Mouse (Mus musculus): ENCODE data around the gene Rps6kl1. TPM values are rescaled to one million over a fixed set of nuclear protein-coding genes. Genes with fewer than 3 reads are reported as not detected.

The Rps6kl1 gene
- polyA plus RNA-seq, 1 experiment, result 1.4 TPM

DNA sequence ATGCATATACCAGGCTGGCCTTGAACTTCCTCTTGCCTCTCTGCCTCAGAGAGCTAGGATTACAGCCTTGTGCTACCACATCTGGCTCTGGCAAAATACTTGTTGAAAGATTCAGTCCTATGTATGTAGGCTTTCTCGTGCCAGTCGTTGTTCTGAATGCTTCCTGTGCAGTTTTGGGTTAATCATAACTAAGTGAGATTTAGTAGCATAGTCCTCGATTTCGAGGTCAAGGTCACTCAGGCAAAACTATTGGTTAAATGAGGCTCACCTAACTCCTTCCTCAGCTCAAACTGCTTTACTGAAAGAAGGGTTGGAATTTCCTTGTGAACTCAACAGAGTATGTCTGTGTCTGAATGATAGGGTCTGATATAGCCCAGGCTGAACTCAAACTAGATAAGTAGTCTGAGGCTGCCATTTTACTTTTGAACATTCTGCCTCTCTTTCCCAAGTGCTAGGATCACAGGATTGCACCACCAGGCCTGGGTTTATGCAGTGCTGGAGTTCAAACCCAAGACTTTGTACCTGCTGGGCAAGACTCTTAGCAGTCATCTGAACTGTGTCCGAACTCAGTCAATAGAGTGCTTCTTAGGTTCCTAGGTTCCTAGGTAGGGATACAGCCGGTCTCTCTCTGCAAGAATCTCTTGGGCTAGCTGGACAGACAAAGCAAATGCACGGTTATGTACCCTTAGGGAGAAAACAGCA, 38.4 kb downstream of the Rps6kl1 start:
- TF ChIP-seq POLR2A (IDR thresholded peaks at IDR 0.05; ENCODE audit: borderline replicate concordance, extremely low read depth, low read depth, low read length) (no peak), CTCF (IDR thresholded peaks at IDR 0.05; ENCODE audit: insufficient read depth, low read length) (no peak)
- Histone ChIP-seq H3K4me3 (replicated peaks; ENCODE audit: extremely low read depth, low read depth, low read length) (no peak overlapping the region), H3K4me1 (ENCODE audit: control insufficient read depth, insufficient read depth, low read length) (peaks cover 19% of the 10 kb centered on the region)
- DNase-seq, result no peak
- WGBS, result 71% methylated on average over 7 of the region's 7 CpGs

- WGBS, result under 1% methylated on average over 83 of the region's 83 CpGs
- DNase-seq, result peak; percentile 91
- H3K4me1 ChIP-seq (ENCODE audit: control insufficient read depth, insufficient read depth, low read length), result peaks cover 19% of the 10 kb centered on the region
- TF ChIP-seq CTCF (IDR thresholded peaks at IDR 0.05; ENCODE audit: insufficient read depth, low read length) (no peak), POLR2A (IDR thresholded peaks at IDR 0.05; ENCODE audit: borderline replicate concordance, extremely low read depth, low read depth, low read length) (peak; percentile 79; the same call in 1 of the 2 replicates)
- H3K4me3 ChIP-seq (replicated peaks; ENCODE audit: extremely low read depth, low read depth, low read length), result peak within 1 kb of the TSS; percentile 95
Measured at GRCm38 (mm10) chr12:85110698-85111592, 40.1 kb downstream of the Rps6kl1 start, which contains the start of the genes Prox2 and Dlst. TSS of gene Prox2 (minus strand) at chr12:85110759. TSS of gene Dlst (plus strand) at chr12:85110833.

DNA sequence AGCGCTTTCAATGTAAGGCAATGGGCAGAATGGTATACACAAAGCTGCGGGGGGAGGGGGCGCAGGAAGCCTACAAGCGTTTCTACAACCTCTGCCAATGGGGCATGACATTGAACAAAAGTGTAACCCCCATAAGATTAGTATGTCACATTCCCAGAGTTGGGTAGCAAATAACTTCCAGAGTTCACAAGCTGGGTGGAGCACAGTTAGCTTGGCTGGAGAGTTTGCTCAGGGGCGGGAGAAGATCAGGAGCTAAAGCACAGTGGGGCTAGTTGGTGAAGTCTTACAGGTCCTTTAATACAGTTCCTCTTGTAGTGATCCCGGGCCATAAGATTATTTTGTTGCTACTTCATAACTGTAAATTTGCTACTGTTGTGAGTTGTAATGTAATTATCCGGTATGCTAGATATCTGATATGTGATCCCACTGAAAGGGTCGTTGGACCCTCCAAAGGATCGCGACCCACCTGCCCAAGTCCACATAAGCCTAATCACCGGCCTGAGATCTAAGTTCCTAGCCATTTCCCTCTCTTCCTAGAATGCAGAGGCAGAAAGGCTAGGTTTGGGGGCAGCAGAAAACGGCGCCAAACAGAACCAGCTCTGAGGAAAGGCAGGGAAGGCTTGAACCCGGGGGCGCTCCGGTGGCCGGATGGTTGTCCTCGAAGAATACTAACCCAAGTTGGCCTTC, 40.9 kb downstream of the Rps6kl1 start:
- Histone ChIP-seq H3K4me1 (ENCODE audit: control insufficient read depth, insufficient read depth, low read length) (peaks cover 19% of the 10 kb centered on the region), H3K4me3 (replicated peaks; ENCODE audit: extremely low read depth, low read depth, low read length) (peak overlapping the region; percentile 95)
- no peak for DNase-seq
- 11% methylated on average over 18 of the region's 18 CpGs for WGBS
- TF ChIP-seq POLR2A (IDR thresholded peaks at IDR 0.05; ENCODE audit: borderline replicate concordance, extremely low read depth, low read depth, low read length), result no peak
- no peak for TF ChIP-seq CTCF (IDR thresholded peaks at IDR 0.05; ENCODE audit: insufficient read depth, low read length)

GRCm38 (mm10) chr12:85109426-85109825, 41.6 kb downstream of the Rps6kl1 start:
- Histone ChIP-seq H3K4me1 (ENCODE audit: control insufficient read depth, insufficient read depth, low read length) (peaks cover 19% of the 10 kb centered on the region), H3K4me3 (replicated peaks; ENCODE audit: extremely low read depth, low read depth, low read length) (no peak overlapping the region)
- no peak for DNase-seq
- TF ChIP-seq POLR2A (IDR thresholded peaks at IDR 0.05; ENCODE audit: borderline replicate concordance, extremely low read depth, low read depth, low read length), result no peak
- TF ChIP-seq CTCF (IDR thresholded peaks at IDR 0.05; ENCODE audit: insufficient read depth, low read length), result no peak
- WGBS, result 70% methylated on average over 4 of the region's 4 CpGs

- no peak for TF ChIP-seq CTCF (IDR thresholded peaks at IDR 0.05; ENCODE audit: insufficient read depth, low read length)
- TF ChIP-seq POLR2A (IDR thresholded peaks at IDR 0.05; ENCODE audit: borderline replicate concordance, extremely low read depth, low read depth, low read length), result no peak
- 61% methylated on average over 3 of the region's 3 CpGs for WGBS
Measured at GRCm38 (mm10) chr12:85108643-85109042, 42.4 kb downstream of the Rps6kl1 start.

GRCm38 (mm10) chr12:85106292-85106691, 44.8 kb downstream of the Rps6kl1 start:
- 38% methylated on average over 8 of the region's 8 CpGs for WGBS
- Histone ChIP-seq H3K4me3 (replicated peaks; ENCODE audit: extremely low read depth, low read depth, low read length) (no peak overlapping the region), H3K4me1 (ENCODE audit: control insufficient read depth, insufficient read depth, low read length) (peaks cover 3% of the 10 kb centered on the region)
- no peak for DNase-seq
- no peak for TF ChIP-seq CTCF (IDR thresholded peaks at IDR 0.05; ENCODE audit: insufficient read depth, low read length)
- no peak for TF ChIP-seq POLR2A (IDR thresholded peaks at IDR 0.05; ENCODE audit: borderline replicate concordance, extremely low read depth, low read depth, low read length)

More at GRCm38 (mm10) chr12:85108643-85109042, 42.4 kb downstream of the Rps6kl1 start:
- DNase-seq, result no peak
- Histone ChIP-seq H3K4me3 (replicated peaks; ENCODE audit: extremely low read depth, low read depth, low read length) (no peak overlapping the region), H3K4me1 (ENCODE audit: control insufficient read depth, insufficient read depth, low read length) (peaks cover 19% of the 10 kb centered on the region)

GRCm38 (mm10) chr12:85104789-85105188, 46.3 kb downstream of the Rps6kl1 start:
- TF ChIP-seq CTCF (IDR thresholded peaks at IDR 0.05; ENCODE audit: insufficient read depth, low read length) (no peak), POLR2A (IDR thresholded peaks at IDR 0.05; ENCODE audit: borderline replicate concordance, extremely low read depth, low read depth, low read length) (no peak)
- WGBS, result 88% methylated on average over 8 of the region's 8 CpGs

GRCm38 (mm10) chr12:85103096-85103495, 48.0 kb downstream of the Rps6kl1 start:
- no peak for TF ChIP-seq POLR2A (IDR thresholded peaks at IDR 0.05; ENCODE audit: borderline replicate concordance, extremely low read depth, low read depth, low read length)
- no peak for TF ChIP-seq CTCF (IDR thresholded peaks at IDR 0.05; ENCODE audit: insufficient read depth, low read length)
- Histone ChIP-seq H3K4me1 (ENCODE audit: control insufficient read depth, insufficient read depth, low read length) (no peaks in the 10 kb centered on the region), H3K4me3 (replicated peaks; ENCODE audit: extremely low read depth, low read depth, low read length) (no peak overlapping the region)
- DNase-seq, result no peak
- whole genome bisulfite sequencing, result 78% methylated on average over 8 of the region's 8 CpGs

More at GRCm38 (mm10) chr12:85104789-85105188, 46.3 kb downstream of the Rps6kl1 start:
- DNase-seq, result no peak
- H3K4me3 ChIP-seq (replicated peaks; ENCODE audit: extremely low read depth, low read depth, low read length), result no peak overlapping the region
- H3K4me1 ChIP-seq (ENCODE audit: control insufficient read depth, insufficient read depth, low read length), result peaks cover 1% of the 10 kb centered on the region

Data from lung, adult 2 months (tissue).